Mouse (Mus musculus) lung, postnatal 0 days (tissue): ENCODE results near the gene Epas1.

Source experiments
- CTCF ChIP-seq: IDR thresholded peaks from 2 replicates; pipeline ENCODE4 v1.5.1; 2016; ENCODE audit warnings: antibody characterized with exemption, mild to moderate bottlenecking
- EP300 ChIP-seq: IDR thresholded peaks from 2 replicates; pipeline ENCODE4 v1.6.1; 2016; ENCODE audit warnings: antibody characterized with exemption, mild to moderate bottlenecking, control low read depth

GRCm38 (mm10) chr17:86779191-86780130, 26.0 kb downstream of the Epas1 start:
- no peak for TF ChIP-seq CTCF
- TF ChIP-seq EP300 = no peak
